Mouse (Mus musculus) adrenal gland, postnatal 36 days (tissue): ENCODE measurements around the gene Emc1. TPM values are rescaled to one million over a fixed set of nuclear protein-coding genes. Genes with fewer than 3 reads are reported as not detected.
"Not testable (repeated sequence)": the region's sequence is repeated elsewhere in the genome, so short reads cannot be mapped to it uniquely, and the experiment has no call there.

Source experiments
- DNase-seq, 2 experiments: peaks; one replicate each; pipeline ENCODE4 v3.0.0; 2021; ENCODE audit warnings: mixed read lengths in 1 of 2
- total RNA-seq, 2 experiments: library from RNA; stranded (reverse); gene quantifications; 2 replicates each; pipeline ENCODE4 v1.2.3; 2021

Emc1 gene
- total RNA-seq, 2 experiments from 2014 or later = 53.0 to 63.1 TPM

DNA sequence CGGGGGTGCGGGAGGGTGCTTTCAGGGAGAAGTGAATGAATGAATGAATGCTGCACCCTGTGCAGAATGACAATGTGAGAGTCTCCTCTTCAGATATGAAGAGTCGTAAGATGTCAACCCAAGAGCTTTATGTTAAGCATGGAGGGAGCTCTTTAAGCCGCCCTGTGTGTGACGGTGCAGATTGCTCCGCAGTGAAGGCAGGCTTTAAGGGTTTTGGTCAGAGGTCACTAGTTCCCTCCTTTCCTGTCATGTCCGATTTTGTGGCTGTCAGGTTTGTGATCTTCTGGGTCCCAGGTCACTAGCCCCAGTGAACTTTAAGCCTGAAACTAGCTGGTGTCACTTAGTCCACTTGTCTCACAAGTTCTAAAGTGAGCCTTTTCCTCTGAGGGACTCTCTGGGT is 445 bp downstream of the Emc1 start:
- no peak for DNase-seq

DNA sequence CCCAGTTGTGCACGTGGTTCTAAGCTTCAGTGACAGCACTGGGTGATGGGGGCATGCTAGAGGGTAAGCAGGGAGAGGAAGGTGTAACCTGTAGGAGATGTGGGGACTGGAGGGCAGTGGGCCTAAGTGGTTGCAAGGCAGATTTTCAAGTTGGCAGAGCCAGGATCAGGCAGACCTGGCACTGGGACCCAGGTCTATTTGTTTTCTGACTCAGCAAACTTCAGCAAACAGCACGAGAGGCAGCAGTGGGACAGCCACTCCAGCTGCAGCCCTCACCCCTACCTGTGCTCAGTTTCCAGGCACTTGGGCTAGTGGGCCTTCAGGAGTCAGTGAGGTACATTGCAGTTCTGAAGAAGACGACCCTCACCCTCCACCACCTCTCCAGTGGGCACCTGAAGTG is 4.8 kb downstream of the Emc1 start:
- DNase-seq = no peak

DNA sequence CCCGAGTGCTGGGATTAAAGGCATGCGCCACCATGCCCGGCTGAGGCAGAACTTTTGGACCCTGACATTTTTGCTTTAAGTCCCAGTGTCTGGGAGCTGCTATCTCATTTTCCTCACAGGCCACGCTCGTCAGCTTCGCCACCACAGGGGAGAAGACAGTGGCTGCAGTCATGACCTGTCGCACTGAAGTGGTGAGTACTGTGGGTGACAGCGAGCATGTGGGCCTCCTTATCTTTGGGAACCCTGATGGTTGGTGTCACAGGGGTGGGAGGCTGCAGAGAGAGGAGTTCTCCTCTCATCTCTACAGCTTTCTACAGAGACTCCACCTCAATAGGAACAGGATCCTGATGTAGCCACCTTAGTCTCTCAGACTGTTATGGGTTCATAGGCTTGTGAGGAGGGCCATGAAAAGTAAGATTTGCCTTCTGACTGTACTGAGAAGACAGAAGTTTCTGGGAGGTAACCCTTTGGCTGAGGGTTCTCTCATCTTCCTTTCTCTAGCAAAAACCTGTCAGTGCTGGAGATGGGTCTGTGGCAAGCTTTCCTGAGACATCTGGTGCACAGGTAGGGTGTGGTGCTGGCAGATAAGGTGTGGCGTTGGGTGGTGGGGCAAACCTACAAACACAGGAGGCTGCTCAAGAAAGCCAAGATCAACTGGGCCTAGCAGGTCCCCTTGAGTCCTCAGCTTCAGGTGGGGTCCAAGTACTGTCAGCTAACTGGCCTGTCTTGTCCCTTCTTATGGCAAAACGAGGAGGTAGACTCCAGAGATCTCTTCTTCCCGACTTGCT is 8.6 kb downstream of the Emc1 start:
- no peak for DNase-seq

- DNase-seq = peak; percentile 42 to 55
Observed at GRCm38 (mm10) chr4:139367336-139367735, 14.9 kb downstream of the Emc1 start.

GRCm38 (mm10) chr4:139368038-139368437 is 15.7 kb downstream of the Emc1 start:
- no peak for DNase-seq

GRCm38 (mm10) chr4:139373130-139373529 is 20.7 kb downstream of the Emc1 start:
- DNase-seq = no peak

DNA sequence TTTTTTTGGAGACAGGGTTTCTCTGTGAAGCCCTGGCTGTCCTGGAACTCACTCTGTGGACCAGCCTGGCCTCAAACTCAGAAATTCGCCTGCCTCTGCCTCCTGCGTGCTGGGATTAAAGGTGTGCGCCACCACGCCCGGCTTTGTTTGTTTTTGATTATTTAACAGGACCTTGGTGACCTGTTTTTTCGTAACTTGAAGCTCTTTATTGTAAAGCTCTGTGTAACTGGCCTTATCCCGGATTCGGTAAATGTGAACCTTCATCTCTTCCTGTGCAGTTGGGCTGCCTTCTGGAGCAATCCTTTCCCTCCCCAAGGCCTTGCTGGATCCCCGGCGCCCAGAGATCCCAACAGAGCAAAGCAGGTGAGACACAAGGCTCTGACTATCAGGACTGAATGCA is 21.1 kb downstream of the Emc1 start:
- no peak for DNase-seq

GRCm38 (mm10) chr4:139379719-139380118 is 27.3 kb downstream of the Emc1 start:
- DNase-seq = no peak

DNA sequence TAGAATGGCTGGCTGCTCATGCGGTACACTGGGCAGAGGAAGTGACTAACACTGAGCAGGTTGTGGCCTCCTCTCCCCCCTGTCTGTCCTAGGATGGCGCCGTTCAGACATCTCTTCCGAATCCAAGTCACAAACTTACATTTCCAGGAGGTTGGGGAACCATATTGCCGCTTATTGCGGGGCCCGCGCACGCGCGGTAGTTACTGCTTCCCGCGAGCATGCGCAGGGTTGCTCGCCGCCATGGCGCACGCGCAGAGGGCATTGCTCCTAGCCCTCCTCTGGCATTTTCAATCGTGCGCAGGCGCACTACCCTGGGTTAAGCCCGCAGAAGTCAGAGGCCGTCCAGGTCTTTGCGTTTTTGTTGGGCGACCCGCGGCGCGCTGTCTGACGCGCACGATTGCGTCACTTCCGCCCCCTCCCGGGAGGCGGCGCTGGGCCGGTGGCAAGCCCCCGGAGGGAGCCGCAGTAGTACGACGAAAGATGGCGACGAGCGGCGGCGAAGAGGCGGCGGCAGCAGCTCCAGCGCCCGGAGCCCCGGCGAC is 27.9 kb downstream of the Emc1 start:
- peak; percentile 100 for DNase-seq

DNA sequence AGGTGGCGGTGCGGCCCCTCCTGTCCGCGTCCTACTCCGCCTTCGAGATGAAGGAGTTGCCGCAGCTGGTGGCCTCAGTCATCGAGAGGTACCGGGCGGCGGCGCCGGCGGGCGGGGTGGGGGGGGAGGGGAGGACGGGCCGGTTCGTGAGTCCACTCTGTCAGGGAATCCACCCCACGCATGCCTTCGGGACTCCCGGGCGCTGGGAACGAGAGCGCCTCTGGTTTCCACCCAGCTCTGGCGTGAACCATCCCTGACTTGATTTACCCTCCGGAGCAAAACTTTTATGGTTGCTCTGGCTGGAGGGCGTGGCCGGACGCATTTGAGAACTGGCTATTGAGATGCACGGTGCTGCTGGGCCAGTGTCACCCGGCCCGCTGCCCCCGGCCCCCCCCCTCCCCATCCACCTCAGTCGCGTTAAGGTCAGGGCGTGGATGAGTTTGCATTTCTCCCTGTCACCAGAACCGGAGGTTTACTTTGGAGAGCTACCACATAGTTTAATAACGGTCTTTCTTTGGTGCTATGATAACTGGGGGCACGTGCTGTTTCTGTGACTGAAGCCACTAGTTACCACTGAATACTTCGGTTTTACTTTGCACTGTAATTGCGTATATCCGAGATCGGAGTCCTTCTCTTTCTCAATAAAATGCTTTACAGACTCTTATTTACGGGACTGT is 28.5 kb downstream of the Emc1 start:
- peak in 1 of 2 experiments; percentile 35 for DNase-seq

GRCm38 (mm10) chr4:139381452-139381845 is 29.1 kb downstream of the Emc1 start:
- DNase-seq = no peak

- DNase-seq = no peak
Observed at GRCm38 (mm10) chr4:139382231-139382630, 29.8 kb downstream of the Emc1 start.

DNA sequence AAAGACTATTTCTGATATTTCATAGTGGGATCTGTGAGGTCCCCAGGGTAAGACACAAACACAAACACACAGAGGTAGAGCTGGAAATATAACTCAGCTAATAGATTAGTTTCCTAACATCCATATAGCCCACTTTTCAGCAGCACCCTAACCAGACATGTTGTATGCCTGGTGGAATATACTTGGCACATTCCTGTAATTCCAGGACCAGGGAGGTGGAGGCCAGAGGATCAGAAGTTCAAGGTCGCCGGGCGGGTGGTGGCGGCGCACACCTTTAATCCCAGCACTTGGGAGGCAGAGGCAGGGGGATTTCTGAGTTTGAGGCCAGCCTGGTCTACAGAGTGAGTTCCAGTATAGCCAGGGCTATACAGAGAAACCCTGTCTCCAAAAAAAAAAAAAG is 33.5 kb downstream of the Emc1 start:
- DNase-seq = not testable (repeated sequence)

DNA sequence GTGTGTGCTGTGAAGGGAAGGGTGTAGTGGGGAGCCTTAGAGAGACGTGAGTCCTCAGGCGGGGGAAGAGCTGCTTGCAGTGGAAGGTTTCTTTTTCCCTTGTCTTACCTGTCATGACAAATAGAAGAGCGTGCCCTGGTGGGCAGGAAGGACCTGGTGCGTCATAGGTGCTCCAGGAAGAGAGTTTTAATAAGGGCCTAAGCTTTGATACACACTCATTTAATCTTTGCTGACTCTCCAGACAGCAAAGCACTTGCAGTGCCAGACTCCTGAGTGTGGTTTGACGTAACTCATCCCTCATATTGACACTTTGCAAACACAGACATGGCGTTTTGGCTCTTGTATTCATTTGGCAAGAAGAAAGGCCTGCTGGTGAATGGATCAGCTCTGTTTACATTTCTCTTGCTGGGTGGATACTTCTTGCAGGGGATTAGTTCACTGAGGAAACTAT is 34.5 kb downstream of the Emc1 start:
- DNase-seq = peak in 1 of 2 experiments; percentile 28

- DNase-seq = no peak
Observed at GRCm38 (mm10) chr4:139389557-139389956, 37.2 kb downstream of the Emc1 start.

GRCm38 (mm10) chr4:139395431-139395830 is 43.0 kb downstream of the Emc1 start:
- DNase-seq = no peak

GRCm38 (mm10) chr4:139400487-139400886 is 48.1 kb downstream of the Emc1 start:
- DNase-seq = no peak

DNA sequence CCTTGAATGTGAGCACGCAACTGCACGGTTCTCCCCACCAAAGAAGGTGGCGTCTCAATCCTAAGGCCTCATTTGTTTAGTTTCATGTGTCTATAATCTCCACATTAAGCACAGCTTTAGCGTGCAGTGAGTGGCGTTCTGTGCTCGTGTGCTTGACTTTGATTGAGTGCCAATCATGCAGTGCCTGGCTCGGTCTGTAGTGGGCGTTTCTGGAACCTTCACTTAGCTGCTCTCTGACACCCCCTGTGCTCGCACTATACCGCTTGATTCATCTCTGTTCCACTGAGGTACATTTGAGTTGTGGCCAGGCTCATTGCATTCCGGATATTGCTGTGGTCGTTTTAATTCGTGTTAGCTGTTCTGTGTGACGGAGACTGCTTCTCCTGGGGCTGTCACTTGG is 50.8 kb downstream of the Emc1 start:
- no peak for DNase-seq

- DNase-seq = peak; percentile 87 to 89
Observed at GRCm38 (mm10) chr4:139411351-139411750, 59.0 kb downstream of the Emc1 start.

GRCm38 (mm10) chr4:139417868-139418267 is 65.5 kb downstream of the Emc1 start:
- DNase-seq = no peak

DNA sequence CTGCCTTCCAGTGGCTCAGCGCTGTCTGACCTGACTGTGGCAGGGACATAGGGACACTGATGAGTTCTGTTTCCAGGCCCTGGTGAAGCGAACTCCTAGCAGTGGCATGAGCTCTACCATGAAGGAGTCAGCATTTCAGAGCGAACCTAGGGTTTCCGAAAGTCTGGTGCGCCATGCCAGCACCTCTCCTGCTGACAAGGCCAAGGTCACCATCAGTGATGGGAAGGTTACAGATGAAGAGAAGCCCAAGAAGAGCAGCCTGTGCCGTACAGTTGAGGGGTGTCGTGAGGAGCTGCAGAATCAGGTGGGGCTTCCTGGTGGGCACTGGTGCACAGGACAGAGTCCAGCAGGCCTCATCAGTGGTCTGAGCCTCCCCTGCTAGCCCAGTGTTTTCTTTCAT is 69.2 kb downstream of the Emc1 start:
- DNase-seq = peak; percentile 30 to 46

GRCm38 (mm10) chr4:139422409-139422808 is 70.0 kb downstream of the Emc1 start:
- DNase-seq = peak in 1 of 2 experiments; percentile 36

DNA sequence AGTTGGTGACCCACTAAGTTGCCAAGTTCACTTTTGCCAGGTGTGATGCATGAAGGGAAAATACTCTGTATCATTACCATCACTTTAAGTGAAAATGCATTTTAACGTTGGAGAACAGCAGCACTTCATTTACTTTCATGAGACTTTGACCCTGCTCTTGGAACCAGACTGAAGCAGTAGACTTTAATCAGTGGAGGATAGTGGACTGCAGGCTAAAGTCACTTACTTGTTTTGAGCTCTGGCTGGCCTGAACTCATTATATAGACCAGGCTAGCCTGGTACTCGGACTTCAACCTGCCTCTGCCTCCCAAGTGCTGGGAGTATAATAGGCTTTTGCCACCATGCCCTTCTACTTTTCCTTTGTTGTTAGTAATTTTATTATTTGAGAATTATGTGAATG is 70.9 kb downstream of the Emc1 start:
- DNase-seq = no peak
